Mouse (Mus musculus) myocyte (in vitro differentiated cells): ENCODE measurements at regions not wholly inside any gene's neighbourhood (a gene's known extent, or its start where the extent isn't known, plus 50 kb on each side); places are given as distances from the start of the nearest gene placed in this dataset.

Source experiments
- H3K27me3 ChIP-seq: one replicate; pipeline ENCODE4 v1.6.1; 2011; ENCODE audit not compliant: control insufficient read depth, insufficient read depth, insufficient read length
- H3K36me3 ChIP-seq: one replicate; pipeline ENCODE4 v1.6.1; 2011; ENCODE audit not compliant: control insufficient read depth, insufficient read depth
- H3K4me2 ChIP-seq: one replicate; pipeline ENCODE4 v1.6.1; 2011; ENCODE audit warnings: low read depth, control low read depth
- H3K4me3 ChIP-seq: one replicate; pipeline ENCODE4 v1.5.1; 2011; ENCODE audit warnings: mild to moderate bottlenecking, control low read depth, moderate library complexity
- H3K79me2 ChIP-seq: one replicate; pipeline ENCODE4 v1.6.1; 2011; ENCODE audit not compliant: control insufficient read depth, insufficient read depth
- H3ac ChIP-seq: one replicate; pipeline ENCODE4 v1.6.1; 2011; ENCODE audit not compliant: control insufficient read depth, insufficient read length
- CEBPB ChIP-seq: IDR thresholded peaks from 2 replicates; pipeline ENCODE4 v1.6.1; 2011; ENCODE audit warnings: mild to moderate bottlenecking, moderate library complexity; ENCODE audit not compliant: poor library complexity, insufficient read depth, severe bottlenecking
- E2F4 ChIP-seq: IDR thresholded peaks from one replicate; pipeline ENCODE4 v1.6.1; 2011; ENCODE audit warnings: mild to moderate bottlenecking, control low read depth, moderate library complexity; ENCODE audit not compliant: insufficient read depth
- MAX ChIP-seq: IDR thresholded peaks from one replicate; pipeline ENCODE4 v1.6.1; 2011; ENCODE audit warnings: low read depth, mild to moderate bottlenecking, control low read depth
- MYOD1 ChIP-seq, 3 experiments: IDR thresholded peaks; one replicate each; pipeline ENCODE4 v1.6.1; 2011; ENCODE audit warnings: control low read depth in 2 of 3, low read depth in 2 of 3, mild to moderate bottlenecking in 2 of 3, moderate library complexity in 1 of 3; ENCODE audit not compliant: insufficient read length in 2 of 3, control insufficient read depth in 1 of 3
- MYOG ChIP-seq, 3 experiments: IDR thresholded peaks; one replicate each; pipeline ENCODE4 v1.6.1; 2011; ENCODE audit warnings: control low read depth in 2 of 3, low read depth in 2 of 3, mild to moderate bottlenecking in 2 of 3; ENCODE audit not compliant: insufficient read length in 2 of 3, control insufficient read depth in 1 of 3, insufficient read depth in 1 of 3
- POLR2A ChIP-seq: IDR thresholded peaks from one replicate; pipeline ENCODE4 v1.6.1; 2011; ENCODE audit warnings: low read depth, mild to moderate bottlenecking, control low read depth, moderate library complexity; ENCODE audit not compliant: insufficient read length
- POLR2AphosphoS2 ChIP-seq: IDR thresholded peaks from one replicate; pipeline ENCODE4 v1.6.1; 2011; ENCODE audit warnings: low read depth, control low read depth; ENCODE audit not compliant: insufficient read length
- REST ChIP-seq: IDR thresholded peaks from one replicate; pipeline ENCODE4 v1.6.1; 2011; ENCODE audit warnings: mild to moderate bottlenecking, control low read depth, moderate library complexity; ENCODE audit not compliant: insufficient read depth, insufficient read length
- SRF ChIP-seq: IDR thresholded peaks from one replicate; pipeline ENCODE4 v1.6.1; 2011; ENCODE audit warnings: low read depth; ENCODE audit not compliant: control insufficient read depth, insufficient read length
- TCF12 ChIP-seq: IDR thresholded peaks from one replicate; pipeline ENCODE4 v1.6.1; 2011; ENCODE audit warnings: mild to moderate bottlenecking, control low read depth; ENCODE audit not compliant: poor library complexity, insufficient read depth, severe bottlenecking
- TCF3 ChIP-seq: IDR thresholded peaks from one replicate; pipeline ENCODE4 v1.6.1; 2011; ENCODE audit warnings: low read depth, control low read depth; ENCODE audit not compliant: insufficient read length
- USF1 ChIP-seq: IDR thresholded peaks from one replicate; pipeline ENCODE4 v1.6.1; 2011; ENCODE audit warnings: low read depth, mild to moderate bottlenecking, control low read depth, moderate library complexity

DNA sequence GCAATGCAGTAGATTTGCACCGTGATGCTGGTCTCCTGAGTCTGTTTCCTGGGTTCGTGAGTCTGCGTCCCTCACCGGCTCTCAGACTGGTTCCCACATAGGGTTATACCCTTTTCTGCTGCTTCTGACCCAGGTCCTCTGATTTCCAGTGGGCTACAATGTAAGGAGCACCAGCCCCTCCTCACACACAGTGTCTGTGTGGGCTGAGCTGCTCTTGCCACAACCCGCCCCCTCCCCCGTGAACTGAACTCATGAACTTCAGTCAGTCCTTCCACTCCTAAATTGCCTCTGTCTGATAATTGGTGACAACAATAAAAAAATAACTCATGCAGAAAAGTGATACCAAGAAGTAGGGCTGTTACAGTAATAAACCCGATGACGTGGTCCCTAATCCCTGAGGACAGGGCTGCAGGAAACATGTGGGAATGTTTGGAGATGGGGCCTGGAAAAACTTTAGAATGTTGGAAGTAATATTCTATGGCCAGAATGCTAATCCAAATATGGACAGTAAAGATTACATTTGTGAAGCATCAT, 54.2 kb upstream of the Ankfn1 start:
- no peaks in the 10 kb centered on the region for H3K27me3 ChIP-seq
- no peak overlapping the region for H3ac ChIP-seq
- H3K4me2 ChIP-seq, result no peak overlapping the region
- H3K4me3 ChIP-seq, result no peak overlapping the region
- H3K79me2 ChIP-seq, result no peaks in the 10 kb centered on the region
- no peaks in the 10 kb centered on the region for H3K36me3 ChIP-seq
- no peak for TF ChIP-seq E2F4
- no peak for TF ChIP-seq TCF12
- TF ChIP-seq MYOD1 (IDR thresholded peaks at IDR 0.05; ENCODE audit: control insufficient read depth in 1 of 3, insufficient read length in 2 of 3, low read depth in 2 of 3), result no peak
- TF ChIP-seq POLR2AphosphoS2, result no peak
- no peak for TF ChIP-seq REST
- TF ChIP-seq CEBPB, result no peak
- no peak for TF ChIP-seq MAX
- no peak for TF ChIP-seq TCF3
- no peak for TF ChIP-seq POLR2A
- no peak for TF ChIP-seq USF1
- no peak for TF ChIP-seq MYOG (IDR thresholded peaks at IDR 0.05; ENCODE audit: control insufficient read depth in 1 of 3, insufficient read depth in 1 of 3, insufficient read length in 2 of 3, low read depth in 2 of 3)
- no peak for TF ChIP-seq SRF
